Mouse (Mus musculus): ENCODE measurements at regions not wholly inside any gene's neighbourhood (a gene's known extent, or its start where the extent isn't known, plus 50 kb on each side); places are given as distances from the start of the nearest gene placed in this dataset.

- Histone ChIP-seq H3K9me3 (replicated peaks) (no peaks in the 10 kb centered on the region), H3K27me3 (no peaks in the 10 kb centered on the region), H3K4me3 (no peak overlapping the region), H3K9ac (no peak overlapping the region), H3K4me2 (no peak overlapping the region), H3K36me3 (no peaks in the 10 kb centered on the region), H3K27ac (no peak overlapping the region), H3K4me1 (replicated peaks) (peaks cover 13% of the 10 kb centered on the region)
- ATAC-seq (replicated peaks; ENCODE audit: insufficient number of reproducible peaks, insufficient read depth, low FRiP score, low read depth), result no peak
- WGBS, result 81% methylated on average over 6 of the region's 6 CpGs
Measured at GRCm38 (mm10) chr10:17538944-17539533, 184.0 kb upstream of the Cited2 start.

- H3K4me2 ChIP-seq, result no peak overlapping the region
- peak overlapping the region; percentile 53 for H3K27ac ChIP-seq
- H3K9ac ChIP-seq, result no peak overlapping the region
- ATAC-seq (replicated peaks; ENCODE audit: insufficient number of reproducible peaks, insufficient read depth, low FRiP score, low read depth), result no peak
- H3K4me1 ChIP-seq (replicated peaks), result peaks cover 13% of the 10 kb centered on the region
- WGBS, result 55% methylated on average over 6 of the region's 6 CpGs
- H3K27me3 ChIP-seq, result no peaks in the 10 kb centered on the region
- H3K4me3 ChIP-seq, result no peak overlapping the region
- H3K36me3 ChIP-seq, result no peaks in the 10 kb centered on the region
- no peaks in the 10 kb centered on the region for H3K9me3 ChIP-seq (replicated peaks)
Measured at GRCm38 (mm10) chr10:17540404-17541375, 182.3 kb upstream of the Cited2 start.

- Histone ChIP-seq H3K4me1 (replicated peaks) (peaks cover 13% of the 10 kb centered on the region), H3K27me3 (no peaks in the 10 kb centered on the region), H3K9me3 (replicated peaks) (no peaks in the 10 kb centered on the region), H3K4me2 (no peak overlapping the region; the same call in 1 of the 2 replicates), H3K4me3 (no peak overlapping the region), H3K27ac (peak overlapping the region; percentile 3), H3K36me3 (no peaks in the 10 kb centered on the region), H3K9ac (no peak overlapping the region)
- WGBS, result 46% methylated on average over 8 of the region's 8 CpGs
- ATAC-seq (replicated peaks; ENCODE audit: insufficient number of reproducible peaks, insufficient read depth, low FRiP score, low read depth), result no peak
Measured at GRCm38 (mm10) chr10:17542104-17542846, 180.7 kb upstream of the Cited2 start.

GRCm38 (mm10) chr10:17542847-17543421, 180.1 kb upstream of the Cited2 start:
- no peak for ATAC-seq (replicated peaks; ENCODE audit: insufficient number of reproducible peaks, insufficient read depth, low FRiP score, low read depth)
- H3K27ac ChIP-seq, result peak overlapping the region; percentile 3

GRCm38 (mm10) chr10:17545291-17545690, 177.7 kb upstream of the Cited2 start:
- H3K9ac ChIP-seq, result no peak overlapping the region
- peaks cover 13% of the 10 kb centered on the region for H3K4me1 ChIP-seq (replicated peaks)
- H3K36me3 ChIP-seq, result no peaks in the 10 kb centered on the region
- no peaks in the 10 kb centered on the region for H3K27me3 ChIP-seq
- H3K9me3 ChIP-seq (replicated peaks), result no peaks in the 10 kb centered on the region
- H3K27ac ChIP-seq, result no peak overlapping the region
- H3K4me2 ChIP-seq, result no peak overlapping the region
- no peak for ATAC-seq (replicated peaks; ENCODE audit: insufficient number of reproducible peaks, insufficient read depth, low FRiP score, low read depth)
- no peak overlapping the region for H3K4me3 ChIP-seq

More at GRCm38 (mm10) chr10:17542847-17543421, 180.1 kb upstream of the Cited2 start:
- Histone ChIP-seq H3K9ac (no peak overlapping the region), H3K4me1 (replicated peaks) (peaks cover 13% of the 10 kb centered on the region), H3K9me3 (replicated peaks) (no peaks in the 10 kb centered on the region), H3K4me3 (no peak overlapping the region), H3K27me3 (no peaks in the 10 kb centered on the region), H3K36me3 (no peaks in the 10 kb centered on the region), H3K4me2 (no peak overlapping the region; the same call in 1 of the 2 replicates)
- 36% methylated on average over 5 of the region's 5 CpGs for WGBS

GRCm38 (mm10) chr10:17547986-17548385, 175.0 kb upstream of the Cited2 start:
- no peak overlapping the region for H3K27ac ChIP-seq
- H3K4me1 ChIP-seq (replicated peaks), result peaks cover 1% of the 10 kb centered on the region; the same call in 1 of the 2 replicates
- no peak overlapping the region for H3K4me2 ChIP-seq
- no peaks in the 10 kb centered on the region for H3K27me3 ChIP-seq
- H3K36me3 ChIP-seq, result no peaks in the 10 kb centered on the region
- ATAC-seq (replicated peaks; ENCODE audit: insufficient number of reproducible peaks, insufficient read depth, low FRiP score, low read depth), result no peak
- H3K9ac ChIP-seq, result no peak overlapping the region
- 93% methylated on average over 3 of the region's 3 CpGs for WGBS
- no peaks in the 10 kb centered on the region for H3K9me3 ChIP-seq (replicated peaks)
- H3K4me3 ChIP-seq, result no peak overlapping the region

- WGBS, result 63% methylated on average over 14 of the region's 14 CpGs
- no peaks in the 10 kb centered on the region; the same call in 1 of the 2 replicates for H3K4me1 ChIP-seq (replicated peaks)
- no peaks in the 10 kb centered on the region for H3K9me3 ChIP-seq (replicated peaks)
- H3K9ac ChIP-seq, result no peak overlapping the region
- ATAC-seq (replicated peaks; ENCODE audit: insufficient number of reproducible peaks, insufficient read depth, low FRiP score, low read depth), result no peak
- no peaks in the 10 kb centered on the region for H3K36me3 ChIP-seq
- no peak overlapping the region for H3K27ac ChIP-seq
- no peak overlapping the region for H3K4me2 ChIP-seq
- no peak overlapping the region for H3K4me3 ChIP-seq
- H3K27me3 ChIP-seq, result no peaks in the 10 kb centered on the region
Measured at GRCm38 (mm10) chr10:17548629-17549580, 174.1 kb upstream of the Cited2 start.

- Histone ChIP-seq H3K4me2 (no peak overlapping the region), H3K9me3 (replicated peaks) (no peaks in the 10 kb centered on the region), H3K4me3 (no peak overlapping the region), H3K9ac (no peak overlapping the region), H3K36me3 (no peaks in the 10 kb centered on the region), H3K27ac (no peak overlapping the region), H3K27me3 (no peaks in the 10 kb centered on the region), H3K4me1 (replicated peaks) (no peaks in the 10 kb centered on the region; the same call in 1 of the 2 replicates)
- no peak for ATAC-seq (replicated peaks; ENCODE audit: insufficient number of reproducible peaks, insufficient read depth, low FRiP score, low read depth)
- 81% methylated on average over 6 of the region's 6 CpGs for WGBS
Measured at GRCm38 (mm10) chr10:17549711-17550637, 173.0 kb upstream of the Cited2 start.

GRCm38 (mm10) chr10:17550638-17551013, 172.4 kb upstream of the Cited2 start:
- WGBS, result 92% methylated on average over 6 of the region's 6 CpGs

More at GRCm38 (mm10) chr10:17550638-17551013, 172.4 kb upstream of the Cited2 start:
- Histone ChIP-seq H3K36me3 (no peaks in the 10 kb centered on the region), H3K4me1 (replicated peaks) (no peaks in the 10 kb centered on the region; the same call in 1 of the 2 replicates), H3K9me3 (replicated peaks) (no peaks in the 10 kb centered on the region), H3K27ac (no peak overlapping the region), H3K4me2 (no peak overlapping the region), H3K9ac (no peak overlapping the region), H3K27me3 (no peaks in the 10 kb centered on the region), H3K4me3 (no peak overlapping the region)
- ATAC-seq (replicated peaks; ENCODE audit: insufficient number of reproducible peaks, insufficient read depth, low FRiP score, low read depth), result no peak

Data from heart, embryonic 15.5 days (tissue).